Mouse (Mus musculus) E14TG2a.4 (cell line): Measurements from ENCODE around the gene Map4k4.

ENCODE experiments used
- CTCF ChIP-seq: conservative IDR thresholded peaks from 2 replicates; pipeline ENCODE4 v1.5.1; 2014; ENCODE audit warnings: low read length
- NANOG ChIP-seq: IDR thresholded peaks from 2 replicates; pipeline ENCODE4 v1.6.1; 2014; ENCODE audit warnings: borderline replicate concordance, low read length, mixed read lengths
- POU5F1 ChIP-seq: IDR thresholded peaks from 2 replicates; pipeline ENCODE4 v1.6.1; 2014; ENCODE audit warnings: low read length, borderline replicate concordance

GRCm38 (mm10) chr1:40023748-40024147, 123.0 kb downstream of the Map4k4 start:
- no peak for TF ChIP-seq CTCF
- no peak for TF ChIP-seq NANOG
- TF ChIP-seq POU5F1: no peak
